Mouse (Mus musculus) limb, embryonic 12.5 days (tissue): ENCODE results near the gene Itk. TPM values are rescaled to one million over a fixed set of nuclear protein-coding genes. Genes with fewer than 3 reads are reported as not detected.

Experiments used
- ATAC-seq: fragments of 200-750 bp; cut with Nextera tagmentation; 2 replicates; pipeline ENCODE4 v1.8.0; 2017; ENCODE audit warnings: low read depth, moderate TSS enrichment; ENCODE audit not compliant: insufficient number of reproducible peaks, insufficient read depth, low FRiP score, low TSS enrichment
- H3K27ac ChIP-seq: fragments of 300-500 bp; sonication (generic); 2 replicates; pipeline ENCODE4 v1.5.1; 2016; ENCODE audit warnings: mild to moderate bottlenecking, moderate library complexity
- H3K27me3 ChIP-seq: fragments of 300-500 bp; sonication (generic); 2 replicates; pipeline ENCODE4 v1.6.1; 2016; ENCODE audit warnings: mild to moderate bottlenecking, moderate library complexity
- H3K36me3 ChIP-seq: fragments of 300-500 bp; sonication (generic); 2 replicates; pipeline ENCODE4 v1.6.1; 2016; ENCODE audit warnings: mild to moderate bottlenecking, moderate library complexity
- H3K4me1 ChIP-seq: fragments of 300-500 bp; sonication (generic); replicated peaks from 2 replicates; pipeline ENCODE4 v1.6.1; 2016
- H3K4me2 ChIP-seq: fragments of 300-500 bp; sonication (generic); 2 replicates; pipeline ENCODE4 v1.6.1; 2016; ENCODE audit warnings: mild to moderate bottlenecking, moderate library complexity
- H3K4me3 ChIP-seq: fragments of 300-500 bp; sonication (generic); replicated peaks from 2 replicates; pipeline ENCODE4 v1.5.1; 2016; ENCODE audit warnings: mild to moderate bottlenecking
- H3K9ac ChIP-seq: fragments of 300-500 bp; sonication (generic); replicated peaks from 2 replicates; pipeline ENCODE4 v1.6.1; 2016; ENCODE audit warnings: mild to moderate bottlenecking, moderate library complexity
- H3K9me3 ChIP-seq: fragments of 300-500 bp; sonication (generic); 2 replicates; pipeline ENCODE4 v1.6.1; 2016; ENCODE audit warnings: mild to moderate bottlenecking, moderate library complexity
- WGBS: fragments of 180-500 bp; shearing (Covaris S2); methylation state at CpG from one replicate; pipeline ENCODE4 v1.1.7; 2016; 5-methylcytosine and 5-hydroxymethylcytosine counted together
- polyA plus RNA-seq: library from polyadenylated mRNA; unstranded; fragments of >200 nt; fragmentation: Nextera tagmentation; extraction: Ambion mirVana; gene quantifications from 2 replicates; pipeline ENCODE4 v1.2.1, GENCODE M21; 2016

The Itk gene
- polyA plus RNA-seq, 1 experiment from 2014 or later = not detected

DNA sequence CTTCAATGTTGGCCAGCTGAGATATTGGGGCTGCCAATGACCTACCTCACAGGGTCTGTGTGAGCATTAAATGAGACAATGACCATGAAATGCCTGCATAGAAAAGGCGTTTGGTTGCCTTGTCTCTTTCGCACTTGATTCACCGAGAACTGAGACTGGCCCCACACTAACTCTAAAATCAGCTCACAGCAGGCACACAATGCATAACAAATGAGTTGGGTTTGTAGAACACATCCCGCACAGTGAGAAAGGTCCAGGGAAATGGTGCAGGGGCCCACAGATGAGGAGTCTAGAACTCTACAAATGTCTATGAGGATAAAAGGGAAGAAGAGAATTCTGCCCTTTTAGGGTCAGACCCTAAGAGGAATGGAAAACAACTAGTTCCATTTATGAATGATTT, 100.3 kb downstream of the Itk start:
- 90% methylated on average over 4 of the region's 4 CpGs for WGBS
- H3K4me3 ChIP-seq = no peak overlapping the region
- H3K27ac ChIP-seq = no peak overlapping the region
- H3K4me1 ChIP-seq = 0 out of 2 replicates have a peak, but pooled peaks cover 4% of the 10 kb centered on the region
- H3K36me3 ChIP-seq = peaks cover 31% of the 10 kb centered on the region; the same call in 1 of the 2 replicates
- H3K4me2 ChIP-seq = no peak overlapping the region
- H3K9me3 ChIP-seq = no peaks in the 10 kb centered on the region
- no peak for ATAC-seq
- no peaks in the 10 kb centered on the region for H3K27me3 ChIP-seq
- no peak overlapping the region for H3K9ac ChIP-seq

DNA sequence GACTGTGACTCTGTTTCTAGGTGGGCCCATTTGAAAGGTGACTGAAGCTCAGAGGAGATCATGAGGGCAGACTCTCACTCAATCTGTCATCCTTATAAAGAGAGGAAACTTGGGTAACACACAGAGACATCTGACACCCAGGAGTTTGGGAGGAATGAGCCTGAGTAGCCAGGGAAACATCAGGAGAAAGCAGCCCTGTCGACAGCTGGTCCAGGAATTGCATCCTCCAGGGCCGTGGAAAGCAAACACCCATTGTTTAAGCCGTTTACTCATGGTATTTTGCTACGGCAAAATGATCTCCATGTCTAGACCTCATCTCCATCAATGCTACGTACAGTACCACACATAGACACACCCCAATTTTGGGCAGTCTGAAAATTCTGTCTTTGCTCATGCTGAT, 101.2 kb downstream of the Itk start:
- peaks cover 40% of the 10 kb centered on the region; the same call in 1 of the 2 replicates for H3K36me3 ChIP-seq
- ATAC-seq = 0 out of 2 replicates have a peak, but pooled peaks have one; percentile 24

DNA sequence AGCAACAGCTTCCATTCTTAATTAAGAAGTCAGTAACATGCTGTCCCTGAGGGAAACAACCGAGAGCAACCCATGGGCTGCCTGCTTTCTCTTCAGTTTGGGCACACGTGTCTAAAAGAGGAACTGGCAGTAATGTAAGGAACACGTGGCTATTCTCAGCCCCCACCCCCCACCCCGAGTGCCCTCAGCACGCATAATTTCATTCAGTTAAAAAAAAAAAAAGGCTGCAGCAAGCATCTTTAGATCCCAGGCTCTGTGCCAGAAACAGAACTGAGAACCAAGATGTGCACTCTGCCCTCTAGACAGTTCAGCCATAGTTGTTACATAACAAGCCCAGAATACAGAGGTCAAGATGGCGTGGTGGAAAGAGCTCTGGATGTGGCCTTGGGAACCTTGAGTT, 102.5 kb downstream of the Itk start:
- no peak for ATAC-seq
- Histone ChIP-seq H3K27ac (no peak overlapping the region), H3K9me3 (no peaks in the 10 kb centered on the region), H3K9ac (no peak overlapping the region), H3K4me3 (no peak overlapping the region), H3K4me2 (no peak overlapping the region), H3K27me3 (no peaks in the 10 kb centered on the region), H3K36me3 (peaks cover 53% of the 10 kb centered on the region), H3K4me1 (no peaks in the 10 kb centered on the region)
- 71% methylated on average over 6 of the region's 6 CpGs for WGBS

More for the DNA sequence above, 101.2 kb downstream of the Itk start:
- WGBS = 65% methylated on average over 5 of the region's 5 CpGs
- H3K9me3 ChIP-seq = no peaks in the 10 kb centered on the region
- H3K27ac ChIP-seq = no peak overlapping the region
- H3K27me3 ChIP-seq = no peaks in the 10 kb centered on the region
- no peak overlapping the region for H3K9ac ChIP-seq
- no peaks in the 10 kb centered on the region for H3K4me1 ChIP-seq
- H3K4me2 ChIP-seq = no peak overlapping the region
- H3K4me3 ChIP-seq = no peak overlapping the region

DNA sequence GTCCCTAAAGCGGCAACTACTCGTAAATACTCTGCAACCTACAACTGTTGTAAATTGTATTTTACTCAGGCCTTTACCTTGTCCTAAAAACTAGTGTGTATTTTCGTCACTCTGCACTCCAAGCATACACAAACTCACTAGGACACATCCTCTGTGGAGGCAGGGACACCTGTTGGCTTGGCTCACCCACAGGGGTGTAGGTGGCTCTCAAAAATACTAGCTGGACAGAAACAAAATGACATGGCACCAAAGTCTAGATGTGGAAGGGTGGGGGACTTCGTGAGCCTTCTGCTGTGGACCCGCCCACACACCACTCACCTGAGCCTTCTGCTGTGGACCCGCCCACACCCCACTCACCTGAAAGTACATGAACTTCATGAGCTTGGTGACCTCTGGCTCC, 105.5 kb downstream of the Itk start:
- H3K36me3 ChIP-seq = peaks cover 57% of the 10 kb centered on the region
- H3K27me3 ChIP-seq = no peaks in the 10 kb centered on the region
- H3K27ac ChIP-seq = no peak overlapping the region
- H3K9me3 ChIP-seq = no peaks in the 10 kb centered on the region
- 88% methylated on average over 6 of the region's 6 CpGs for WGBS
- H3K9ac ChIP-seq = no peak overlapping the region
- H3K4me3 ChIP-seq = no peak overlapping the region
- H3K4me2 ChIP-seq = no peak overlapping the region
- ATAC-seq = no peak
- no peaks in the 10 kb centered on the region for H3K4me1 ChIP-seq

DNA sequence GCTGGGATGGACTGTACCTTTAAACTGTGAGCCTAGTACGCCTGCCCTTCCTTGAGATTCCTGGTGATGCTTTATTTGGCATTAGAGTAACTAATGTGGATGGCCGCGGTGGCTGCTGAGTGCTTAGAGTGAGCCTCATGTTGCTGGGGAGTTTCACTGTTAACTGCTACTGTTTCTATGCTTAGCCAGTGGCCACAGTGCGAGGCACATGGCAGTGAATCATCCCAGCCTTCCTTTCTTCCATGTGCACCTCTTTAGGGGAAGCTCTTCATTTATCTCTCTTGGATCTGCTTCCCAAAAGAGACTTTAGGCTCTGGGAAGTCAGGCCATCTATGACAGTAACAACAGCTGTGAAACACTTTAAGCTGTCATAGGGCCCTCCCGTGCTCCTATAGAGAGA, 106.7 kb downstream of the Itk start:
- no peak overlapping the region for H3K4me3 ChIP-seq
- H3K4me2 ChIP-seq = no peak overlapping the region
- peaks cover 64% of the 10 kb centered on the region for H3K36me3 ChIP-seq
- H3K4me1 ChIP-seq = no peaks in the 10 kb centered on the region
- no peak overlapping the region for H3K9ac ChIP-seq
- WGBS = 96% methylated on average over 5 of the region's 5 CpGs
- H3K27me3 ChIP-seq = no peaks in the 10 kb centered on the region
- no peaks in the 10 kb centered on the region for H3K9me3 ChIP-seq
- H3K27ac ChIP-seq = no peak overlapping the region
- no peak for ATAC-seq

DNA sequence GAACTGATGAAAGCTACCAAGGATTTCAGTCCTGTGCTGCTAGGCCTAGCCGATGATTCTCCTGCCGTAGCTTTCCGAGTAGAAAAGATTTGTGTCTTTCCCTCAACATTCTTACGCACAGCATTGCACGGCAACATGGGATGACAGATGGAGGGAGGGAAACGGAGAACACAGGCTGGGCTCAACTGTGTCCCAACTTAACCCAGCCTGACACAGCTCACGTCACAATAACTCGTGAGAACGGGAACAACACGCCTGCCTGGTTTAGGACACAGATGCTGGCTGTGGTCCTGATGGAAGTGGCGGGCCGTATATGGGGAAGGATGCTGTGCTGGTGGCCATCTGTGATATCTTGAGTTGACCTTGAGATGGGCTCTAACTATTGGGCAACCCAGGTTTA, 110.6 kb downstream of the Itk start:
- Histone ChIP-seq H3K9ac (no peak overlapping the region), H3K4me1 (no peaks in the 10 kb centered on the region), H3K27ac (no peak overlapping the region), H3K4me2 (no peak overlapping the region), H3K4me3 (no peak overlapping the region), H3K36me3 (peaks cover 70% of the 10 kb centered on the region), H3K9me3 (no peaks in the 10 kb centered on the region), H3K27me3 (no peaks in the 10 kb centered on the region)
- no peak for ATAC-seq
- 94% methylated on average over 12 of the region's 12 CpGs for WGBS

DNA sequence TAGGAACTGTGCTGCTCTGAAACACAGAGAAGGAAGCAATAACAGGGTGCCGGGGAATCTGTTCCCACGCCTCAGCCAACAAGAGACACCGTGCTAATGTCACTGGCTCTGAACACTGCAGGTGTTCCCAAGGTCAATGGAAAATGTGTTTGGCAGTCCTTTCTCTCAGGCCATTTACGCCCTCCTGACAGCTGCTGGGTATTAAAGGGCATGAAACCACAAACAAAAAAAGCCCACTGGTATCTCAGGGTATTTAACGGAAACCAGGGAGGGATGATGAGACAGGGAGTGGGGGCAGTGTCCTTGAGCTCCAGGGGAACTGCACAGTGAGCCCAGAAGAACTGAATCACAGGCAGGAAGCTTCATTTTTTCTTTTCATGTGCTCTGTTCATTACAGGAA, 111.2 kb downstream of the Itk start:
- Histone ChIP-seq H3K9ac (no peak overlapping the region), H3K4me1 (no peaks in the 10 kb centered on the region), H3K36me3 (peaks cover 70% of the 10 kb centered on the region), H3K27me3 (no peaks in the 10 kb centered on the region), H3K4me2 (no peak overlapping the region), H3K27ac (no peak overlapping the region), H3K4me3 (no peak overlapping the region), H3K9me3 (no peaks in the 10 kb centered on the region)
- no peak for ATAC-seq
- WGBS = 70% methylated on average over 5 of the region's 5 CpGs

DNA sequence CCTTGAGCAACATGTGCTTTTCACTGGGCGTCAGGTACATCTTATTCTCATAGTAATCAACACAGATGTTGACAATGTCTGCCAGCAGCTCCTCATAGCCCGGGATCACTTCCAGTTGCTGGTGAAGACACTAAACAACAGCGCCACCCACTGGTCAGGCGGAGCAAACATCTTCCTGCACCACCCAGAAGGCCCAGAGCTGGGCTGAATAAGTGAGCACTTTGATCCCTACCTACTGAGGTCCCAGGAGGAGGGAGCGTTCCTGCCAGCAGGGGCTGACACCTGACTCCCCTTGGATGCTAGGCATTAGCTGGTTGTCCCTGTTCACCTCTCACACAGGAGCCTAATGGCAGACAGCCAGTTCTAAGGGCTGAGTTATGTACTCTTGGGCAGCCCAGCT, 112.5 kb downstream of the Itk start:
- Histone ChIP-seq H3K36me3 (peaks cover 67% of the 10 kb centered on the region), H3K9me3 (no peaks in the 10 kb centered on the region), H3K4me2 (no peak overlapping the region), H3K4me3 (no peak overlapping the region), H3K9ac (no peak overlapping the region), H3K27ac (no peak overlapping the region), H3K4me1 (no peaks in the 10 kb centered on the region), H3K27me3 (0 out of 2 replicates have a peak, but pooled peaks cover 6% of the 10 kb centered on the region)
- 44% methylated on average over 5 of the region's 5 CpGs for WGBS
- no peak for ATAC-seq

DNA sequence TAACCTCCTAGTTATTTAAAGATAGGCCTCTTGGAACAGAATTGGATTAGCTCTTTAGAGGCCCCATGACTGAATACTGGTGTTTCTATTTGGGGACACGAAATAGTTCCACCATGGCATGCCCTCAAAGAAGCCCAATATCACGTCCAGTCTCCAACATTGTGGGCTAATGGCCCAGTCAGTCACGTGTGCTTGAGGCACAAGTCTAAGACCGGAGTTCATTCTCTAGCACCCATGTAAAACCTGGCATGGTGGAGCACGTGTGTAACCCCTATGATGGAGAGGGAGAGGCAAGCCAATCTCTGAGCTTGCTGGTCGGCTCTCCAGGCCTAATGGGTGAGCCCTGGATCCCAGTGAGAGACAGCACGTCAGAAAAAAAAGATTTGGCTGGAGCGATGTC, 113.1 kb downstream of the Itk start:
- no peaks in the 10 kb centered on the region for H3K9me3 ChIP-seq
- ATAC-seq = no peak
- WGBS = 93% methylated on average over 8 of the region's 8 CpGs
- no peak overlapping the region for H3K27ac ChIP-seq
- no peak overlapping the region for H3K9ac ChIP-seq
- no peaks in the 10 kb centered on the region for H3K4me1 ChIP-seq
- H3K36me3 ChIP-seq = peaks cover 66% of the 10 kb centered on the region
- no peak overlapping the region for H3K4me2 ChIP-seq
- H3K4me3 ChIP-seq = no peak overlapping the region
- 0 out of 2 replicates have a peak, but pooled peaks cover 6% of the 10 kb centered on the region for H3K27me3 ChIP-seq

DNA sequence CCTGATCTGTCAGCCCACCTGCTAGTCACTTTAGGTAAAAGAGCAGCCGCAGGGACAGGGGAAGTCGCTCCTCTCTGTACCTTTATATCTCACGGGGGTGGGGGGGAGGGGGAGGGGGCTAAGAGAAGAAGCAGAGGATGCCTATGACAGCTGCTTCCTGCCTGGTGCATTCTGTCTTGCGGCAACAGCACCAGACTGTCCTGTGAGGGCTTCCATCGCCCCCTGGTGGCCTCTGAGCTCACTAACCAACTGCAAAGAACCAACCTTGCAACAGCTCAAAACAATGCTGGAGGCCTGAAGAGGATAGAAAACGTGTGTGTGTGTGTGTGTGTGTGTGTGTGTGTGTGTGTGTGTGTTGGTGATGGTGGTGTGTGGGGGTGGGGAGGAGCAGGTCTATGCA, 114.0 kb downstream of the Itk start:
- Histone ChIP-seq H3K36me3 (peaks cover 63% of the 10 kb centered on the region), H3K27me3 (0 out of 2 replicates have a peak, but pooled peaks cover 6% of the 10 kb centered on the region), H3K4me1 (no peaks in the 10 kb centered on the region), H3K9me3 (no peaks in the 10 kb centered on the region), H3K27ac (no peak overlapping the region), H3K9ac (no peak overlapping the region), H3K4me2 (no peak overlapping the region), H3K4me3 (no peak overlapping the region)
- ATAC-seq = 0 out of 2 replicates have a peak, but pooled peaks have one; percentile 69
- WGBS = 11% methylated on average over 6 of the region's 6 CpGs
